Mouse (Mus musculus): ENCODE results near the gene Mcfd2. TPM values are rescaled to one million over a fixed set of nuclear protein-coding genes. Genes with fewer than 3 reads are reported as not detected.

The Mcfd2 gene
- total RNA-seq, 2 experiments from 2014 or later = 3.8 to 9.5 TPM

DNA sequence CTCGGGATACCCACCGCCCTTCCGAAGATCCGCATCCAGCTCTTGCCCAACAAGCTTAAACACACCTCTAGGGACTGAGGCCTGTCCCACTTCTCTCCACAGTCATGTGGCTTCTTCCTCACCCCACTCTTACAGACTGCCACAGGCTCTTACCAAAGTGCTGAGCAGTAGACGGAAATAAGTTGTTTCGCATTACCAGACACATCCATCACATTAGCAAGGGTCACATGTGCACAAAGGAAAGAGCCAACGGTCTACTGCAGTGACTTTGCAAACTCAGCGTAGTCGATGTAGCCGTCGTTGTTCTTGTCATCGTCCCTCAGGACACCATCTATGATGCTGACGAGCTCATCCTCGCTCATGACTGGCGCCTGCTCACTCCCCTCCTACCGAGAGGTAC lies 10.1 kb downstream of the Mcfd2 start:
- no peak for ATAC-seq (replicated peaks; ENCODE audit: low FRiP score, poor library complexity, severe bottlenecking)

DNA sequence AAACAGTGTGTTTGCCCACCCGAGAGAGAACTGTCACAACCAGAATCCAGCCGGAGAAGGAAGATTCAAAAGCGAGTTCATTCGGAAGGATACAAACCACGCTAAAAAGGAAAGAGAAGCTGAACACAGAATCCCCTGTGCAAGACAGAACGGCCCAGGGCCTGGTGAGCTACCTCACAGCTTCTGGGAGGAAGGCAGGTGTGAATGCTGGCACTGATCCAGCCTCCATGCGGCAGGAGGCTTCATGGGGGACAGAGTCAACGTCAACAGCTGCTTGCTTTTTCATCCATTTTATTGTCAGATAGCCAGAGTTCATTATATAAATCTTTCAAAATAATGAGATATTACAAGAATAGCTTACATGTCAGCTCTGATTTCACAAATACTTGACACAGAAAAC lies 11.4 kb downstream of the Mcfd2 start:
- no peak for ATAC-seq (replicated peaks; ENCODE audit: low FRiP score, poor library complexity, severe bottlenecking)

GRCm38 (mm10) chr17:87246103-87246502 lies 19.6 kb downstream of the Mcfd2 start:
- no peak for ATAC-seq (replicated peaks; ENCODE audit: low FRiP score, poor library complexity, severe bottlenecking)

DNA sequence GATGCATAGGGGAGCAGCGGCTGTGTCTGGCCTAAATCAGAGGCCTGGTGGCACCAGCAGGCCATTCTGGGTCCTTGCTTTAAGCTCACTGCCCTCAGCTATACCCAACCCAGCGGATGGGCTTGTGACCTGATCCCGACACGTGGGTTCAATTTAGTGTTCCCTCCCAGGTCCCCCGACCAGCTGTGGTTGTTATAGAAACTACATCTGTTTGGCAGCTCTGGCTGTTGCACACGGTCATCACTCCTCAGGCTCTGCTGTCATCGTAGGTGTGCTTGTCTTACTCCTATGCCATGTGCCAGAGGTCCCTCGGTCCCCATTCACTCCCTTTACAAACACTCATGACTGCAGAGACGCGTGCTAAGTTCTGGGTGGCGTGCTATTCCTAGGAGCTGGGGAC lies 27.9 kb downstream of the Mcfd2 start:
- no peak for ATAC-seq (replicated peaks; ENCODE audit: low FRiP score, poor library complexity, severe bottlenecking)

GRCm38 (mm10) chr17:87236725-87237650 lies 28.7 kb downstream of the Mcfd2 start:
- ATAC-seq (replicated peaks; ENCODE audit: low FRiP score, poor library complexity, severe bottlenecking) = no peak

GRCm38 (mm10) chr17:87235019-87235418 lies 30.7 kb downstream of the Mcfd2 start:
- ATAC-seq (replicated peaks; ENCODE audit: low FRiP score, poor library complexity, severe bottlenecking) = no peak

GRCm38 (mm10) chr17:87227878-87228277 lies 37.9 kb downstream of the Mcfd2 start:
- ATAC-seq (replicated peaks; ENCODE audit: low FRiP score, poor library complexity, severe bottlenecking) = no peak

DNA sequence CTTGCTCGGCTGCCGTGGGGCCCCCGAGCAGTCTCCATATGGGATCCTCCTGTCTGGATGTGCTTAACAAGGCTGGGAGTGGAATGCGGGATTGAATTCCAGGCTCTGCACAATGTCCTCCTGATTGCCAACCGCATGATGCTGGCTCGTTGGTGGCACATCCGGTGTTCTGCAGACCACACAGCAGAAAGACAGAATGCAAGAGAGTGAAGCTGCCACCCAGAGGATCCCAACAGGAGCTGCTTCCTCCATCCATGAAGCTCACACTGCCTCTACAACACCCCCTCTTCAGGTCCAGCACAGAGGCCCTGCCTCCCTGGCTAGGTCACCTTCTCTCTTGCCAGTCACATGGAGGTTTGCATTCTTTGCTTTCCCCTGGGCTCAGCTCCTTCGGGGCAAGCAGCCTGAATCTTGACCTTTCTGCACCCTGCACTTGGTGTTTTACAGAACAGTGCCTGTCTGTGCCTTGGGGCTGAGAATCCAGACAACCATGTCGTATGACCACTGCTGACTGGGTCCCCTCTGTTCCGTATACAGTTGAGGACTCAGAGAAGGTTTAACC lies 39.6 kb downstream of the Mcfd2 start:
- ATAC-seq (replicated peaks; ENCODE audit: low FRiP score, poor library complexity, severe bottlenecking) = no peak

- no peak for ATAC-seq (replicated peaks; ENCODE audit: low FRiP score, poor library complexity, severe bottlenecking)
Measured at GRCm38 (mm10) chr17:87225384-87225783, 40.4 kb downstream of the Mcfd2 start.

GRCm38 (mm10) chr17:87224461-87224860 lies 41.3 kb downstream of the Mcfd2 start:
- ATAC-seq (replicated peaks; ENCODE audit: low FRiP score, poor library complexity, severe bottlenecking) = no peak

GRCm38 (mm10) chr17:87219456-87219855 lies 46.3 kb downstream of the Mcfd2 start:
- ATAC-seq (replicated peaks; ENCODE audit: low FRiP score, poor library complexity, severe bottlenecking) = no peak

DNA sequence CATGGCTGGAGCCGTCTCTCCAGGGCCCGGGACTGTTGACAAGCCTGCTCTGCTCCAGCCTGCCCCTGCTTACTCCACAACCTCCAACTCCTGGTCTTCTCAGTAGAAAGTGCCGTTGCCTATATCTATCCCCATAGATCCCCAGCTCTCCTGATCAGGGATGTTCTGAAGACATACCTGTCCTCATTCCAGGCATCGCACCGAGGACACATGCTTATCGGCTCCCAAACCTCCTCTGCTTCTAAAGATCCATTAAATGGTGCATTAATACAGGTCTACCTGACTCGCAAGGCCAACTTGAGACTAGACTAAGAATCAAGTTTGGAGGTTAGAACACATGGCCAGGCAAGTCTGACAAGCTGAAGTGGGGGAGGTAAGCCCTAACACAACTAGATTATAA lies 51.2 kb downstream of the Mcfd2 start:
- no peak for ATAC-seq (replicated peaks; ENCODE audit: low FRiP score, poor library complexity, severe bottlenecking)

- ATAC-seq (replicated peaks; ENCODE audit: low FRiP score, poor library complexity, severe bottlenecking) = no peak
Measured at GRCm38 (mm10) chr17:87210525-87210924, 55.2 kb downstream of the Mcfd2 start.

GRCm38 (mm10) chr17:87206885-87207284 lies 58.9 kb downstream of the Mcfd2 start:
- no peak for ATAC-seq (replicated peaks; ENCODE audit: low FRiP score, poor library complexity, severe bottlenecking)

Other genes starting within 250 kb of the Mcfd2 start
- 6.3 TPM in 1 of 2 replicates, not detected in the other for gene Pigf, start 240.5 kb downstream of the Mcfd2 start, total RNA-seq (2015; ENCODE audit: low replicate concordance)
- 2.4 and 4.3 TPM in 2 replicates for gene Pigf, start 240.5 kb downstream of the Mcfd2 start, total RNA-seq (2017; ENCODE audit: low replicate concordance)
- gene Cript, start 240.4 kb downstream of the Mcfd2 start, total RNA-seq (2015; ENCODE audit: low replicate concordance) = 53.3 and 91.8 TPM in 2 replicates
- 37.4 and 51.5 TPM in 2 replicates for gene Cript, start 240.4 kb downstream of the Mcfd2 start, total RNA-seq (2017; ENCODE audit: low replicate concordance)
- gene Socs5, start 158.3 kb downstream of the Mcfd2 start, total RNA-seq (2015; ENCODE audit: low replicate concordance) = 0.84 and 4.0 TPM in 2 replicates
- 1.2 TPM in 1 of 2 replicates, not detected in the other for gene Socs5, start 158.3 kb downstream of the Mcfd2 start, total RNA-seq (2017; ENCODE audit: low replicate concordance)
- gene Ttc7, start 17.0 kb upstream of the Mcfd2 start, total RNA-seq (2015; ENCODE audit: low replicate concordance) = 27.0 and 35.2 TPM in 2 replicates
- gene Ttc7, start 17.0 kb upstream of the Mcfd2 start, total RNA-seq (2017; ENCODE audit: low replicate concordance) = 23.4 and 30.7 TPM in 2 replicates
- gene Stpg4, start 161.8 kb upstream of the Mcfd2 start, total RNA-seq (2015; ENCODE audit: low replicate concordance) = not detected in 2 replicates
- gene Stpg4, start 161.8 kb upstream of the Mcfd2 start, total RNA-seq (2017; ENCODE audit: low replicate concordance) = 3.1 TPM in 1 of 2 replicates, not detected in the other
- gene Calm2, start 181.0 kb upstream of the Mcfd2 start, total RNA-seq (2015; ENCODE audit: low replicate concordance) = 389 and 401 TPM in 2 replicates
- 511 and 672 TPM in 2 replicates for gene Calm2, start 181.0 kb upstream of the Mcfd2 start, total RNA-seq (2017; ENCODE audit: low replicate concordance)

Measured in erythroid progenitor cell, adult 5-6 weeks (primary cell).